Mouse (Mus musculus): ENCODE data around the gene Mpg. TPM values are rescaled to one million over a fixed set of nuclear protein-coding genes. Genes with fewer than 3 reads are reported as not detected.

Mpg gene
- total and polyA plus RNA-seq, 3 experiments, result 39.1 to 40.3 (median 39.6) TPM

DNA sequence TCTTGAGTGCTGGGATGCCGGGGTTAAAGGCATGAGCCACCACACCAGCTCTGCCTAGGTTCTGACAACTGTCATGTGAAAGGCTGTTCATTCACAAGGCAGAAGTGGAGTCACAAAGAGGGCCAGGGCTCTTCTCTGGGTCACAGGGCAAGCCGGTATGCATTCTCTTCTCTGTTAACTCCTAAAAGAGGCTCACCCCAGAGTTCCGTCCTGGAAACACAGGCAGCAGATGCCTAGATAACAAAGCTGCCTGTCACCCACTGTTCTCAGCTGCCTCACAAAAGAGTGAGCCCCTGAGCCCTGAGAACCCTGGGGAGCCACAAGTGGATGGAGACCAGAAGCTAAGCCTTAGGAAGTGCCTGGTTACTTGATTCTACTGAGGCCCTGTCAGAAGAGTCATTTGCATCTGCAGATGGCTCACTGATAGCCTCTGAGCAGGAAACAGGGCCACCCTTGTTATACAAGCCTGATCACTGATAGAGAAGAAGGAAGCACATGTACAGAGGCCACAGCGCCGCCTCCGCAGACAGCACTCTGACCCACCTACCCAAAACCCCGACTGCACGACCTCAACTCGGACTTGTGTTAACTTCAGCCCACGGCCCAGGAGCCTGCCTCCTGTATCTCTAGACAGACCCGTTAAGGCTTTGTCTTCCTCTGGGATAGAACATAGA lies 30.3 kb upstream of the Mpg start (continued):
- TF ChIP-seq MAX (IDR thresholded peaks at IDR 0.05; ENCODE audit: low read length) (peak; percentile 69; the same call in 1 of the 2 replicates), ZMIZ1 (IDR thresholded peaks at IDR 0.05; ENCODE audit: low read depth, low read length) (no peak), CHD1 (IDR thresholded peaks at IDR 0.05; ENCODE audit: low read depth, low read length) (no peak), ELF1 (IDR thresholded peaks at IDR 0.05; ENCODE audit: low read depth, low read length) (peak; percentile 28; the same call in 1 of the 2 replicates), ZKSCAN1 (IDR thresholded peaks at IDR 0.05; ENCODE audit: borderline replicate concordance, low read depth, low read length) (no peak), SIN3A (IDR thresholded peaks at IDR 0.05; ENCODE audit: low read length) (no peak), MAZ (IDR thresholded peaks at IDR 0.05; ENCODE audit: low read depth, low read length) (no peak), MYC (IDR thresholded peaks at IDR 0.05; ENCODE audit: low read depth, low read length) (peak; percentile 60; the same call in 1 of the 2 replicates), ETS1 (conservative IDR thresholded peaks at IDR 0.05; ENCODE audit: low read depth, low read length) (peak; percentile 16; the same call in 1 of the 2 replicates), JUN (IDR thresholded peaks at IDR 0.05; ENCODE audit: insufficient read depth, low read depth, low read length) (no peak), NELFE (IDR thresholded peaks at IDR 0.05; ENCODE audit: low read depth, low read length) (peak; percentile 17; the same call in 1 of the 2 replicates), TBP (conservative IDR thresholded peaks at IDR 0.05; ENCODE audit: low read depth, low read length) (peak; percentile 50; the same call in 1 of the 2 replicates)

DNA sequence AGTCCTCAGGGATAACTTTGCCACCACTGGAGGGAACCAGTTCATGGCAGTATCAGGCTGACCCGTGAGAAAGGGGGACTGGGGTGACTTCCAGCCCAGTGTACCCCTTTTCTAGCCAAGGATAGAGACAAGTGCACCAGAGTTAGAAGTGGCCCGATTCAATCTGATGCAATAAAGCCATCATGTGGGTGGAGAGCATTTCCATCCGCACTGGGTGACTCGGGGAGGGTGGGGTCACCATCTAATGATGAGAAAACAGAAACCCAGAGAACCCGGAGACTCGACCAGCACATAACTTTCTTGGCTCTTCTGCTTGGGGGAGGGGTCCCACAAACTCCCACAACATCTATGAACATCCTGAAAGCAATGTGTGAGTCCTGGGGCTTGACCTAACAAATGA lies 29.6 kb upstream of the Mpg start:
- Histone ChIP-seq H3K27me3 (replicated peaks) (no peaks in the 10 kb centered on the region), H3K4me3 (replicated peaks in 1 of 3; ENCODE audit: low read depth in 2 of 3, low read length in 2 of 3, poor library complexity in 1 of 3) (peak overlapping the region in 2 of 3 experiments; percentile 1 to 57), H3K36me3 (replicated peaks in 1 of 2; ENCODE audit: control insufficient read depth in 1 of 2, insufficient read depth in 1 of 2, low read length in 1 of 2) (peaks cover 3 to 36% of the 10 kb centered on the region in 2 experiments), H3K4me2 (ENCODE audit: insufficient read depth, low read depth, poor library complexity, severe bottlenecking) (no peak overlapping the region), H3K4me1 (ENCODE audit: control insufficient read depth in 1 of 2, insufficient read depth in 2 of 2) (peaks cover 16 to 63% of the 10 kb centered on the region in 2 experiments), H3K79me2 (replicated peaks; ENCODE audit: control insufficient read depth, extremely low read depth, insufficient read depth, poor library complexity, severe bottlenecking) (no peaks in the 10 kb centered on the region), H3K9ac (ENCODE audit: insufficient read depth, low read depth) (no peak overlapping the region), H3K27ac (ENCODE audit: insufficient read depth, low read depth) (peak overlapping the region; percentile 56), H3K9me3 (replicated peaks; ENCODE audit: low read length) (no peaks in the 10 kb centered on the region)
- peak; percentile 82 for DNase-seq (ENCODE audit: extremely low read depth)
- in situ Hi-C loops (cut with MboI; ENCODE audit: low pct_ligation_motif_present, low pct_unique_long_range_greater_than_20kb, low sequenced_read_pairs) (no loop called here), dilution Hi-C loops (cut with MboI; ENCODE audit: extremely low pct_ligation_motif_present, extremely low pct_unique_long_range_greater_than_20kb, low sequenced_read_pairs) (no loop called here)
- 0 out of 2 replicates have a peak, but pooled peaks have one; percentile 15 for TF ChIP-seq TBP (conservative IDR thresholded peaks at IDR 0.05; ENCODE audit: low read depth, low read length)
- TF ChIP-seq MXI1 (IDR thresholded peaks at IDR 0.05; ENCODE audit: low read depth, low read length), result peak; percentile 0; the same call in 1 of the 2 replicates
- TF ChIP-seq SIN3A (IDR thresholded peaks at IDR 0.05; ENCODE audit: low read length), result no peak
- no peak for TF ChIP-seq RAD21 (IDR thresholded peaks at IDR 0.05; ENCODE audit: low read depth, low read length)

DNA sequence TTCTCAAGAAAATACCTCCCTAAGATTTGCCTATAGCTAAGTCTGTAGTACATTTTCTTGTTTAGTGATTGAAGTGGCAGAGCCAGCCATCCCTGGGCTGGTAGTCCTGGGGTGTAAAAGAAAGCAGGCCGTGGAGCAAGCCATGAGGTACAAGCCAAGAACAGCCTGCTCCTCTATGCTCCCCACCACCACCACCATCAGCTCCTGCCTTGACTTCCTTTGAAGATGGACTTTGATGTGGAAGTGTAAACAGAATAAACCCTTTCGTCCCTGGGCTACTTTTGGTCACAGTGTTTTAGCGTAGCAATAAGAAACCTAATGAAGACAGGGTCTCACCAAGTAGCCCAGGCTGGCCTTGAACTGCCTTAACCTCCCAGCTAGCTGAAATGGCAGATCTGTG lies 28.5 kb upstream of the Mpg start:
- DNase-seq (ENCODE audit: extremely low read depth), result no peak

More for the DNA sequence above, 28.5 kb upstream of the Mpg start:
- Histone ChIP-seq H3K27ac (ENCODE audit: insufficient read depth, low read depth) (no peak overlapping the region), H3K9me3 (replicated peaks; ENCODE audit: low read length) (no peaks in the 10 kb centered on the region), H3K36me3 (replicated peaks in 1 of 2; ENCODE audit: control insufficient read depth in 1 of 2, insufficient read depth in 1 of 2, low read length in 1 of 2) (peaks cover 0 to 28% of the 10 kb centered on the region in 2 experiments), H3K4me3 (replicated peaks in 1 of 3; ENCODE audit: low read depth in 2 of 3, low read length in 2 of 3, poor library complexity in 1 of 3) (peak overlapping the region in 2 of 3 experiments; percentile 57), H3K27me3 (replicated peaks) (no peaks in the 10 kb centered on the region), H3K4me2 (ENCODE audit: insufficient read depth, low read depth, poor library complexity, severe bottlenecking) (no peak overlapping the region), H3K4me1 (ENCODE audit: control insufficient read depth in 1 of 2, insufficient read depth in 2 of 2) (peaks cover 16 to 69% of the 10 kb centered on the region in 2 experiments), H3K79me2 (replicated peaks; ENCODE audit: control insufficient read depth, extremely low read depth, insufficient read depth, poor library complexity, severe bottlenecking) (no peaks in the 10 kb centered on the region), H3K9ac (ENCODE audit: insufficient read depth, low read depth) (no peak overlapping the region)
- TF ChIP-seq CHD1 (IDR thresholded peaks at IDR 0.05; ENCODE audit: low read depth, low read length) (no peak), ZKSCAN1 (IDR thresholded peaks at IDR 0.05; ENCODE audit: borderline replicate concordance, low read depth, low read length) (no peak), BHLHE40 (IDR thresholded peaks at IDR 0.05; ENCODE audit: low read depth, low read length) (no peak), TBP (conservative IDR thresholded peaks at IDR 0.05; ENCODE audit: low read depth, low read length) (no peak), RCOR1 (conservative IDR thresholded peaks at IDR 0.05; ENCODE audit: low read depth, low read length) (no peak), ELF1 (IDR thresholded peaks at IDR 0.05; ENCODE audit: low read depth, low read length) (no peak), HCFC1 (IDR thresholded peaks at IDR 0.05; ENCODE audit: low read depth, low read length) (no peak), UBTF (IDR thresholded peaks at IDR 0.05; ENCODE audit: low read depth, low read length) (no peak), JUND (conservative IDR thresholded peaks at IDR 0.05; ENCODE audit: low read depth, low read length) (no peak), USF2 (conservative IDR thresholded peaks at IDR 0.05; ENCODE audit: low read depth, low read length) (no peak), NELFE (IDR thresholded peaks at IDR 0.05; ENCODE audit: low read depth, low read length) (no peak), USF1 (IDR thresholded peaks at IDR 0.05; ENCODE audit: low read depth, low read length) (no peak), POLR2AphosphoS2 (IDR thresholded peaks at IDR 0.05; ENCODE audit: low read depth, low read length) (no peak), CHD2 (IDR thresholded peaks at IDR 0.05; ENCODE audit: low read length) (no peak), SIN3A (IDR thresholded peaks at IDR 0.05; ENCODE audit: low read length) (no peak), ZNF384 (IDR thresholded peaks at IDR 0.05; ENCODE audit: low read depth, low read length) (no peak)
- dilution Hi-C loops (cut with MboI; ENCODE audit: extremely low pct_ligation_motif_present, extremely low pct_unique_long_range_greater_than_20kb, low sequenced_read_pairs), result no loop called here
- in situ Hi-C loops (cut with MboI; ENCODE audit: low pct_ligation_motif_present, low pct_unique_long_range_greater_than_20kb, low sequenced_read_pairs), result no loop called here

Measured in CH12.LX (cell line).